Mouse (Mus musculus): ENCODE measurements around the gene Mapkap1. TPM values are rescaled to one million over a fixed set of nuclear protein-coding genes. Genes with fewer than 3 reads are reported as not detected.
A peak's percentile ranks its signal among the peaks of the same experiment; 100 is the strongest.

The Mapkap1 gene
- polyA plus RNA-seq, 1 experiment from 2014 or later = 60.7 TPM

GRCm38 (mm10) chr2:34372305-34373301 is 34.0 kb upstream of the Mapkap1 start, which contains the start of gene Pbx3:
Gene Pbx3, minus strand, starts transcription at chr2:34373142.
- no peaks in the 10 kb centered on the region for H3K27me3 ChIP-seq (ENCODE audit: control insufficient read depth, insufficient read depth, low read length)
- peak within 1 kb of the TSS; percentile 95 for H3K4me2 ChIP-seq (ENCODE audit: low read depth, low read length)
- H3K4me3 ChIP-seq (ENCODE audit: low read length) = peak within 1 kb of the TSS; percentile 90
- H3K9me3 ChIP-seq (replicated peaks; ENCODE audit: control insufficient read depth, low read length) = no peaks in the 10 kb centered on the region
- H3K9ac ChIP-seq (ENCODE audit: low read length) = peak within 1 kb of the TSS; percentile 95
- no peaks in the 10 kb centered on the region for H3K36me3 ChIP-seq (ENCODE audit: control insufficient read depth, insufficient read depth)
- peak; percentile 92 for ATAC-seq (replicated peaks; ENCODE audit: extremely low read depth, insufficient read depth, low FRiP score)
- H3K4me1 ChIP-seq (ENCODE audit: control insufficient read depth, insufficient read depth, low read length) = peaks cover 15% of the 10 kb centered on the region; the same call in 1 of the 2 replicates
- peak within 1 kb of the TSS; percentile 97 for H3K27ac ChIP-seq (ENCODE audit: low read length)
- WGBS = under 1% methylated on average over 63 of the region's 102 CpGs

- no peak for ATAC-seq (replicated peaks; ENCODE audit: extremely low read depth, insufficient read depth, low FRiP score)
- no peaks in the 10 kb centered on the region for H3K27me3 ChIP-seq (ENCODE audit: control insufficient read depth, insufficient read depth, low read length)
- H3K4me2 ChIP-seq (ENCODE audit: low read depth, low read length) = peak overlapping the region; percentile 95
- WGBS = 33% methylated on average over 3 of the region's 3 CpGs
- no peak overlapping the region for H3K4me3 ChIP-seq (ENCODE audit: low read length)
- peaks cover 9% of the 10 kb centered on the region; the same call in 1 of the 2 replicates for H3K4me1 ChIP-seq (ENCODE audit: control insufficient read depth, insufficient read depth, low read length)
- no peaks in the 10 kb centered on the region for H3K36me3 ChIP-seq (ENCODE audit: control insufficient read depth, insufficient read depth)
- no peak overlapping the region for H3K27ac ChIP-seq (ENCODE audit: low read length)
- H3K9ac ChIP-seq (ENCODE audit: low read length) = no peak overlapping the region; the same call in 1 of the 2 replicates
- no peaks in the 10 kb centered on the region for H3K9me3 ChIP-seq (replicated peaks; ENCODE audit: control insufficient read depth, low read length)
Observed at GRCm38 (mm10) chr2:34373886-34374285, 32.7 kb upstream of the Mapkap1 start.

GRCm38 (mm10) chr2:34374349-34374748 is 32.2 kb upstream of the Mapkap1 start:
- Histone ChIP-seq H3K9me3 (replicated peaks; ENCODE audit: control insufficient read depth, low read length) (no peaks in the 10 kb centered on the region), H3K27ac (ENCODE audit: low read length) (no peak overlapping the region), H3K4me1 (ENCODE audit: control insufficient read depth, insufficient read depth, low read length) (peaks cover 9% of the 10 kb centered on the region; the same call in 1 of the 2 replicates), H3K9ac (ENCODE audit: low read length) (no peak overlapping the region), H3K36me3 (ENCODE audit: control insufficient read depth, insufficient read depth) (no peaks in the 10 kb centered on the region), H3K4me3 (ENCODE audit: low read length) (no peak overlapping the region), H3K4me2 (ENCODE audit: low read depth, low read length) (no peak overlapping the region), H3K27me3 (ENCODE audit: control insufficient read depth, insufficient read depth, low read length) (no peaks in the 10 kb centered on the region)
- 75% methylated on average over 2 of the region's 2 CpGs for WGBS
- no peak for ATAC-seq (replicated peaks; ENCODE audit: extremely low read depth, insufficient read depth, low FRiP score)

- H3K27me3 ChIP-seq (ENCODE audit: control insufficient read depth, insufficient read depth, low read length) = no peaks in the 10 kb centered on the region
- no peaks in the 10 kb centered on the region for H3K9me3 ChIP-seq (replicated peaks; ENCODE audit: control insufficient read depth, low read length)
- 71% methylated on average over 2 of the region's 2 CpGs for WGBS
- H3K4me2 ChIP-seq (ENCODE audit: low read depth, low read length) = no peak overlapping the region
- H3K36me3 ChIP-seq (ENCODE audit: control insufficient read depth, insufficient read depth) = no peaks in the 10 kb centered on the region
- no peak overlapping the region for H3K4me3 ChIP-seq (ENCODE audit: low read length)
- ATAC-seq (replicated peaks; ENCODE audit: extremely low read depth, insufficient read depth, low FRiP score) = no peak
- no peak overlapping the region for H3K27ac ChIP-seq (ENCODE audit: low read length)
- H3K9ac ChIP-seq (ENCODE audit: low read length) = no peak overlapping the region
- H3K4me1 ChIP-seq (ENCODE audit: control insufficient read depth, insufficient read depth, low read length) = no peaks in the 10 kb centered on the region
Observed at GRCm38 (mm10) chr2:34378930-34379329, 27.6 kb upstream of the Mapkap1 start.

GRCm38 (mm10) chr2:34399535-34399934 is 7.0 kb upstream of the Mapkap1 start:
- Histone ChIP-seq H3K27ac (ENCODE audit: low read length) (no peak overlapping the region), H3K27me3 (ENCODE audit: control insufficient read depth, insufficient read depth, low read length) (no peaks in the 10 kb centered on the region), H3K36me3 (ENCODE audit: control insufficient read depth, insufficient read depth) (no peaks in the 10 kb centered on the region), H3K4me3 (ENCODE audit: low read length) (no peak overlapping the region), H3K9ac (ENCODE audit: low read length) (no peak overlapping the region), H3K4me1 (ENCODE audit: control insufficient read depth, insufficient read depth, low read length) (no peaks in the 10 kb centered on the region), H3K9me3 (replicated peaks; ENCODE audit: control insufficient read depth, low read length) (no peaks in the 10 kb centered on the region), H3K4me2 (ENCODE audit: low read depth, low read length) (no peak overlapping the region)
- WGBS = 63% methylated on average over 4 of the region's 4 CpGs
- ATAC-seq (replicated peaks; ENCODE audit: extremely low read depth, insufficient read depth, low FRiP score) = no peak

- 47% methylated on average over 7 of the region's 7 CpGs for WGBS
Observed at GRCm38 (mm10) chr2:34407596-34407995, 1.0 kb downstream of the Mapkap1 start.

GRCm38 (mm10) chr2:34408341-34408740 is 1.8 kb downstream of the Mapkap1 start:
- WGBS = 92% methylated on average over 10 of the region's 10 CpGs
- no peak for ATAC-seq (replicated peaks; ENCODE audit: extremely low read depth, insufficient read depth, low FRiP score)
- no peak overlapping the region for H3K4me2 ChIP-seq (ENCODE audit: low read depth, low read length)

More at GRCm38 (mm10) chr2:34407596-34407995, 1.0 kb downstream of the Mapkap1 start:
- peak overlapping the region; percentile 87 for H3K9ac ChIP-seq (ENCODE audit: low read length)
- ATAC-seq (replicated peaks; ENCODE audit: extremely low read depth, insufficient read depth, low FRiP score) = no peak
- H3K27me3 ChIP-seq (ENCODE audit: control insufficient read depth, insufficient read depth, low read length) = no peaks in the 10 kb centered on the region
- H3K4me2 ChIP-seq (ENCODE audit: low read depth, low read length) = peak overlapping the region; percentile 83
- H3K4me1 ChIP-seq (ENCODE audit: control insufficient read depth, insufficient read depth, low read length) = peaks cover 16% of the 10 kb centered on the region
- no peaks in the 10 kb centered on the region for H3K9me3 ChIP-seq (replicated peaks; ENCODE audit: control insufficient read depth, low read length)
- peak overlapping the region; percentile 82 for H3K4me3 ChIP-seq (ENCODE audit: low read length)
- no peaks in the 10 kb centered on the region for H3K36me3 ChIP-seq (ENCODE audit: control insufficient read depth, insufficient read depth)
- H3K27ac ChIP-seq (ENCODE audit: low read length) = no peak overlapping the region

GRCm38 (mm10) chr2:34409741-34410340 is 3.3 kb downstream of the Mapkap1 start:
- H3K4me2 ChIP-seq (ENCODE audit: low read depth, low read length) = no peak overlapping the region
- no peak overlapping the region for H3K27ac ChIP-seq (ENCODE audit: low read length)
- H3K4me1 ChIP-seq (ENCODE audit: control insufficient read depth, insufficient read depth, low read length) = peaks cover 16% of the 10 kb centered on the region
- H3K9me3 ChIP-seq (replicated peaks; ENCODE audit: control insufficient read depth, low read length) = no peaks in the 10 kb centered on the region
- 55% methylated on average over 5 of the region's 5 CpGs for WGBS
- H3K27me3 ChIP-seq (ENCODE audit: control insufficient read depth, insufficient read depth, low read length) = no peaks in the 10 kb centered on the region
- no peaks in the 10 kb centered on the region for H3K36me3 ChIP-seq (ENCODE audit: control insufficient read depth, insufficient read depth)
- no peak overlapping the region for H3K9ac ChIP-seq (ENCODE audit: low read length)
- H3K4me3 ChIP-seq (ENCODE audit: low read length) = no peak overlapping the region
- no peak for ATAC-seq (replicated peaks; ENCODE audit: extremely low read depth, insufficient read depth, low FRiP score)

More at GRCm38 (mm10) chr2:34408341-34408740, 1.8 kb downstream of the Mapkap1 start:
- Histone ChIP-seq H3K4me1 (ENCODE audit: control insufficient read depth, insufficient read depth, low read length) (peaks cover 16% of the 10 kb centered on the region), H3K36me3 (ENCODE audit: control insufficient read depth, insufficient read depth) (no peaks in the 10 kb centered on the region), H3K9ac (ENCODE audit: low read length) (no peak overlapping the region), H3K27ac (ENCODE audit: low read length) (no peak overlapping the region), H3K27me3 (ENCODE audit: control insufficient read depth, insufficient read depth, low read length) (no peaks in the 10 kb centered on the region), H3K9me3 (replicated peaks; ENCODE audit: control insufficient read depth, low read length) (no peaks in the 10 kb centered on the region), H3K4me3 (ENCODE audit: low read length) (no peak overlapping the region)

GRCm38 (mm10) chr2:34420256-34420655 is 13.7 kb downstream of the Mapkap1 start:
- Histone ChIP-seq H3K4me2 (ENCODE audit: low read depth, low read length) (no peak overlapping the region), H3K27me3 (ENCODE audit: control insufficient read depth, insufficient read depth, low read length) (no peaks in the 10 kb centered on the region), H3K4me1 (ENCODE audit: control insufficient read depth, insufficient read depth, low read length) (no peaks in the 10 kb centered on the region), H3K4me3 (ENCODE audit: low read length) (no peak overlapping the region), H3K27ac (ENCODE audit: low read length) (no peak overlapping the region), H3K9me3 (replicated peaks; ENCODE audit: control insufficient read depth, low read length) (no peaks in the 10 kb centered on the region), H3K36me3 (ENCODE audit: control insufficient read depth, insufficient read depth) (no peaks in the 10 kb centered on the region), H3K9ac (ENCODE audit: low read length) (no peak overlapping the region)
- no peak for ATAC-seq (replicated peaks; ENCODE audit: extremely low read depth, insufficient read depth, low FRiP score)
- 58% methylated on average over 1 of the region's 1 CpGs for WGBS
